Mouse (Mus musculus) intestine, embryonic 15.5 days (tissue): ENCODE results near the gene Ercc6. TPM values are rescaled to one million over a fixed set of nuclear protein-coding genes. Genes with fewer than 3 reads are reported as not detected.

Experiments
- ATAC-seq: fragments of 200-750 bp; cut with Nextera tagmentation; 2 replicates; pipeline ENCODE4 v1.8.0; 2017; ENCODE audit warnings: moderate TSS enrichment, moderate library complexity
- H3K27ac ChIP-seq: fragments of 300-500 bp; sonication (generic); 2 replicates; pipeline ENCODE4 v1.5.1; 2015; ENCODE audit warnings: mild to moderate bottlenecking, inconsistent platforms
- H3K27me3 ChIP-seq: fragments of 300-500 bp; sonication (generic); replicated peaks from 2 replicates; pipeline ENCODE4 v1.6.1; 2015; ENCODE audit warnings: inconsistent platforms
- H3K36me3 ChIP-seq: fragments of 300-500 bp; sonication (generic); 2 replicates; pipeline ENCODE4 v1.6.1; 2015; ENCODE audit warnings: inconsistent platforms
- H3K4me1 ChIP-seq: fragments of 300-500 bp; sonication (generic); replicated peaks from 2 replicates; pipeline ENCODE4 v1.6.1; 2015; ENCODE audit warnings: inconsistent platforms
- H3K4me2 ChIP-seq: fragments of 300-500 bp; sonication (generic); replicated peaks from 2 replicates; pipeline ENCODE4 v1.6.1; 2015; ENCODE audit warnings: mild to moderate bottlenecking, inconsistent platforms
- H3K4me3 ChIP-seq: fragments of 300-500 bp; sonication (generic); replicated peaks from 2 replicates; pipeline ENCODE4 v1.5.1; 2015; ENCODE audit warnings: inconsistent platforms
- H3K9ac ChIP-seq: fragments of 300-500 bp; sonication (generic); 2 replicates; pipeline ENCODE4 v1.6.1; 2015; ENCODE audit warnings: inconsistent platforms
- H3K9me3 ChIP-seq: fragments of 300-500 bp; sonication (generic); 2 replicates; pipeline ENCODE4 v1.6.1; 2016; ENCODE audit warnings: inconsistent platforms
- WGBS: fragments of 180-500 bp; shearing (Covaris S2); methylation state at CpG from one replicate; pipeline ENCODE4 v1.1.7; 2015; 5-methylcytosine and 5-hydroxymethylcytosine counted together
- polyA plus RNA-seq: library from polyadenylated mRNA; unstranded; fragments of >200 nt; fragmentation: Nextera tagmentation; extraction: Ambion mirVana; gene quantifications from 2 replicates; pipeline ENCODE4 v1.2.1, GENCODE M21; 2015

Ercc6 gene
- polyA plus RNA-seq, 1 experiment from 2014 or later, result 16.5 TPM

DNA sequence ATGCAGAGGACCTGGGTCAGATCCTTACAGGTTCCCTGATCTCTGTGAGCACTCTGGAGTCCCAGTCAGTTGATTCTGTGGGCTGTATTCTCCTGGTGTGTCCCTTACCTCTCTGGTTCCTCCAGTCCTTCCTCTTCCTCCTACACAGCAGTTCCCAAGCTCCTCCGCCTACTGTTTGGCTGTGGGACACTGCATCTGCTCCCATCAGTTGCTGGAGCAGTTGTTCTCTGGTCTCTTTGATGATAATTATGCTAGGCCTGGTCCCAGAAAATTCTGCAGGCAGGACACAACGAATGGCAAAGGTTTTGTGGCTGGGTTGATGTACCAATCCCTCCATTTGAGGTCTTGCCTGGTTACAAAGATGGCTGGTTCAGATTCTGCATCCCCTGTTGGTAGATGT is 12.0 kb upstream of the Ercc6 start:
- Histone ChIP-seq H3K27me3 (no peaks in the 10 kb centered on the region), H3K9ac (no peak overlapping the region), H3K4me3 (no peak overlapping the region), H3K4me2 (no peak overlapping the region), H3K36me3 (no peaks in the 10 kb centered on the region), H3K4me1 (no peaks in the 10 kb centered on the region), H3K9me3 (no peaks in the 10 kb centered on the region), H3K27ac (no peak overlapping the region)
- WGBS, result 71% methylated on average over 2 of the region's 2 CpGs
- ATAC-seq, result no peak

DNA sequence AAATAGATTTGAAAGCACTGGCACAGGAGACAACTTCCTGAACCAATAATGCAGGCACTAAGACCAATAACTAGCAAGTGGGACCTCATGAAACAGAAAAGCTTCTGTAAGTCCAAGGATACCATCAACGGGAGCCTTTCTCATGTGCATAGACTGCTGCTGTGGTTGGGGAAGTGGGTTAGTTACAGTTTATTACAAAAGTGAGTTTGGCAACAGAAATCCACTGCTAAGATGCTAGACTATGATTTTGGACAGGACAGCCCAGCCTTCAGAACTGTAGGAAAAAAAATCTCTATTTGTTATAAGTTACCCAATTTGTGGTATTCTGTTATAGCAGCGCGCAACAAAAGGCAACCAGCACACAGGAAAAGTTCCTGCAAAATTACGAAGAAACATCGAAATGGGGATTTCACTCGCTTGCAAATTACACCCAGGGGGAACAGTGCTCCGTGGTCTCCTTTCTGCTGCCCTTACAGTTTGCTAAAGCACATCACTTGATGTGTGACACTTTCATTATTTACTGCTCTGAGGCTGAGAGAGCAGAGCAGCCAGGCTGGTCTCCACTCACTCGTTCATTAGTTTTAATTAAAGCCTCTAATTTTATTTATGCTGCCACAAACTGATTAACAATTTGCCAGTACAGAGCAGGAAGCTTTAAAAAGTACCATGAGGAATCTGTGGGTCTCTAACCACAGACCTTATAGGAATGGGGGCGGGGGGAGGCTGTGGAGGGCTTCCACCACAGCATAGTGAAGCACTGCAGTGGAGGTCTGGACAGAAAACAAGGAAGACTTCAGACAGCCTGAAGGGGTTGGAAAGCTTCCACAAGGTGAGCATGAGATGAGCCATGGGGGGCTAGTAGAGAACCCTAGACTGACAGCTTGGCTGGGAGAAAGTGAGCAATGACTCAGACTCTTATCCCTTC is 10.3 kb upstream of the Ercc6 start:
- H3K27me3 ChIP-seq, result no peaks in the 10 kb centered on the region
- no peak overlapping the region for H3K4me2 ChIP-seq
- H3K36me3 ChIP-seq, result no peaks in the 10 kb centered on the region
- H3K9ac ChIP-seq, result no peak overlapping the region
- H3K9me3 ChIP-seq, result no peaks in the 10 kb centered on the region
- WGBS, result 71% methylated on average over 9 of the region's 9 CpGs
- H3K4me1 ChIP-seq, result no peaks in the 10 kb centered on the region
- H3K27ac ChIP-seq, result no peak overlapping the region
- no peak for ATAC-seq
- no peak overlapping the region for H3K4me3 ChIP-seq

DNA sequence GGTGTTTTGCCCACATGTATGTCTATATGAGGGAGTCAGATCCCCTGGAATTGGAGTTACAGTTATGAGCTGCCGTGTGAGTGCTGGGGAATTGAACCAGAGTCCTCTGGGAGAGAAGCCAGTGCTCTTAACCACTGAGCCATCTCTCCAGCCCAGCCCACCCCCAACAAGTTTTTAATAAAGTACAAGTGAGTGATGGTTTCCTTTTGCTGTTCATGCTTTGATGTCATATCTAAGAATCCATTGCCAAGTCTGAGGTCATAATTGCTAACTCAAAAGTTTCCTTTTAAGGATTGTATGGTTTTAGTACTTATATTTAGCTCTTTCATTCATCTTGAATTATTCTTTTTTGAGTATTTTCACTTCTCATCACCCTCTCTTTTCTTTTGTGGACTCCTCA is 9.4 kb upstream of the Ercc6 start:
- Histone ChIP-seq H3K9me3 (no peaks in the 10 kb centered on the region), H3K4me2 (no peak overlapping the region), H3K36me3 (no peaks in the 10 kb centered on the region), H3K9ac (no peak overlapping the region), H3K4me3 (no peak overlapping the region), H3K27ac (no peak overlapping the region), H3K27me3 (no peaks in the 10 kb centered on the region), H3K4me1 (no peaks in the 10 kb centered on the region)
- ATAC-seq, result no peak
- WGBS, result 73% methylated on average over 1 of the region's 1 CpGs

DNA sequence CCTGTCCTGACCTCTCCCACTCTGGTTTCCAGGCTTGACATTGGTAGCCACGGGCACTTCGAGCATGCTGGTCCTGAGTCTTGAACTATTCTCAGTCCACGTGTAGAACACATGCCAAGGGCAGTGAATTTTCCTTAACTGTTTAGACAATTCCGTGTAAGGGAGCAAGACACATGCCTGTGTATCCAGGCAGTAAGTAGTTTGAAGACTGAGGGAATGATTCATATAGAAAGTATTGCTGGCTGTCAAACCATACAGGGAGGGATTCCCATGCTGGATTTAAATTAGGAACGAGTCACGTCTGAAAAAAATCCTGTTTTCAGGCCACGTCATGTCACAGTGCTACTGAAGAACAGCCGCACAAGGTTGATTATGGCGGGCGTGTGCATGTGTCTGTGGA is 7.0 kb upstream of the Ercc6 start:
- Histone ChIP-seq H3K36me3 (no peaks in the 10 kb centered on the region), H3K9me3 (no peaks in the 10 kb centered on the region), H3K9ac (no peak overlapping the region), H3K4me2 (no peak overlapping the region), H3K27ac (no peak overlapping the region), H3K4me3 (no peak overlapping the region), H3K4me1 (no peaks in the 10 kb centered on the region), H3K27me3 (no peaks in the 10 kb centered on the region)
- WGBS, result 85% methylated on average over 10 of the region's 10 CpGs
- ATAC-seq, result no peak

DNA sequence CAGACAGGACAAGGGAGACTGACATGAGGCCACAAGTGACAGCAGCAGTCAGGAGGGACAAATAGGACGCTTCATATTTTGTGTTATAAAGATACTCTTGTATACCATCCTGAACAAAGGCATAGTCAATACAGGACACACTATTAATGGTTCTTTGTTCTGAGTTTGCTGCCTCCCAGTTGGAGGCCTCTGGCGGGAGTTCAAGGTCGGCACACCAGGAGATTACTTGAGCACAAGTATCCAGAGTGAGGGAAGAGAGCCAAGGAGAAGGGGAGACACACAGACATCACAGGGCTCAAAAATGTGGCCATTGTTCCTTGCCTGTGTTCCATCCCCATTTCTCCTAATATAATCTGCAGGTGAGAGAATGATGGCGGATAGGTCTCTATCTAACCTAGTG is 6.1 kb upstream of the Ercc6 start:
- Histone ChIP-seq H3K9me3 (no peaks in the 10 kb centered on the region), H3K27me3 (no peaks in the 10 kb centered on the region), H3K9ac (no peak overlapping the region), H3K27ac (no peak overlapping the region), H3K4me2 (no peak overlapping the region), H3K4me1 (no peaks in the 10 kb centered on the region), H3K4me3 (no peak overlapping the region), H3K36me3 (no peaks in the 10 kb centered on the region)
- ATAC-seq, result no peak
- WGBS, result 78% methylated on average over 4 of the region's 4 CpGs

DNA sequence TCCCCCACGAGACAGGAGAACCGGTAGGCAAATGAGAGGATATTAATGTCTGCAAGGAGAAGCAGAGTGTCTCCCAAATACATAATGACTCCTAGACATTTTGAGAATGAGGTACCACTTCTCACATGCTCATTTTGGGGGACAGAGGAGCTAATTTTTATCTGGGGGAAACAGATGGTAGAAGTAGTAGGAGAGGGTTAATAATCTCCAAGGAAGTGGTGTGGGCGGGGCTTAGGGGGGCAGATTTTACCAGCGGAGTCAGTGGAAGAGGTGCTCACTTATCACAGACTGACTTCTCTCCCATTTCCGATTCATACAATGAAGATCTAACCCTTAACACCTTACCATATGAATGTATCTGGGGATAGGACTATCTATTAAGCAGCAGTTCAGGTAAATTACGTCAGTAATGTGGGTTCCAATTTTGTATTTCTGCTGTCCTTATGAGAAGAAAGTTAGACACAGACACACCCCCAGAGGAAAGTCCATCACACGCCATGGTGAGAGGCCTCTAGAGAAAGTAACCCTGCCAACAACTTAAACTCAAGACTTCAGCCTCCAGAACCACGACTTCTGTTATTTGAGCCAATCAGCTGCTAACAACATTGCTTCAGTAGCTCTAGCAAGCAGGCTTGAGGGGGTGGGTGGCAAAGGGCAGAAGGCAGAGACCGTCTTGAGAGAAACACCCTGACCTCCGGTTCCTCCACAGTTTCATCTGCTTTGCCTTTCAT is 5.1 kb upstream of the Ercc6 start:
- Histone ChIP-seq H3K36me3 (no peaks in the 10 kb centered on the region), H3K4me2 (no peak overlapping the region), H3K27me3 (no peaks in the 10 kb centered on the region), H3K9ac (no peak overlapping the region), H3K4me1 (0 out of 2 replicates have a peak, but pooled peaks cover 2% of the 10 kb centered on the region), H3K9me3 (no peaks in the 10 kb centered on the region), H3K27ac (no peak overlapping the region), H3K4me3 (no peak overlapping the region)
- ATAC-seq, result 0 out of 2 replicates have a peak, but pooled peaks have one; percentile 15
- WGBS, result 51% methylated on average over 10 of the region's 10 CpGs

DNA sequence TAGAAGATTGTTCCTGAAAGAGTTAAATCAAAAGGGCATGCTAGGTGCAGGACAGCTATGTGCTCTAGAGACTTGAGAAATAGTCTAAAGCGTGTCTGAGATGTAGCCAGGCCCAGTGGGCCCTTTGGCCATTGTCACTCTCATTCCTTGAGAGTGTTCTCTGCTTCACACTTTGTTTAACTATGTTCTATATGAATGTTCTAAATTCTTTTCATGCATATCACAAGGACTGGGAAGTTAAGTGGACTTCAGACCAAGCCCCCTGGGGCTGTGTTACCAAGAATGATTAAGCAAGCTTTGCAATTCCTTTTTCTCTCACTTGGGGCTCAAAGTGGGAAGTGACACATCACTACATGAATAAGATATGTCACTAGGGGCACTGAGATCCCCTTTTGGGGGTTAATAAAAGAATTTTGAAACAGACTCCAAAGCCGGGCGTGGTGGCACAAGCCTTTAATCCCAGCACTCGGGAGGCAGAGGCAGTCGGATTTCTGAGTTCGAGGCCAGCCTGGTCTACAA is 3.8 kb upstream of the Ercc6 start:
- no peak for ATAC-seq
- Histone ChIP-seq H3K27me3 (no peaks in the 10 kb centered on the region), H3K4me1 (0 out of 2 replicates have a peak, but pooled peaks cover 5% of the 10 kb centered on the region), H3K4me2 (no peak overlapping the region), H3K4me3 (no peak overlapping the region), H3K36me3 (no peaks in the 10 kb centered on the region), H3K9me3 (no peaks in the 10 kb centered on the region), H3K27ac (no peak overlapping the region), H3K9ac (no peak overlapping the region)
- 83% methylated on average over 6 of the region's 6 CpGs for WGBS

DNA sequence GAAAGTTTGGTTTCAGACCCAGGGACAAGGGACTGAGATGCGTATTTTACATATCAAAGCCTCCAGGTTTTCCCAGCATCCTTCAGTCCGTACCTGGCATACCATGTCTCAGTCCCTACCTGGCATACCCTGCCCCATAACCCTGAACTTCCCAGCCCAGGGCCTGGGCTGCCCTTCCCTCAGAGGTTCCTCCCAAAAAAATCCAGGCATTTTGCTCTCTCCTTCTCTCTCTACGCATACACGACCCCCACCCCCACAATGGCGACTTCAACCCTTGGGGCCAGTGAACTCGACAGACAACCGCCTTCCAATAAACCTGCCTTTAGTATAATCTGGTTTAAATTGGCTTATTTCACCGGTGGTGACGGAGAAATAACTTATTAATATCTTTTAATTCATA is 409 bp upstream of the Ercc6 start:
- H3K4me3 ChIP-seq, result peak overlapping the region; percentile 78
- no peaks in the 10 kb centered on the region for H3K27me3 ChIP-seq
- no peak overlapping the region for H3K27ac ChIP-seq
- H3K36me3 ChIP-seq, result peaks cover 8% of the 10 kb centered on the region
- H3K9ac ChIP-seq, result no peak overlapping the region
- WGBS, result 43% methylated on average over 9 of the region's 9 CpGs
- H3K9me3 ChIP-seq, result no peaks in the 10 kb centered on the region
- H3K4me1 ChIP-seq, result peaks cover 11% of the 10 kb centered on the region; the same call in 1 of the 2 replicates
- peak overlapping the region; percentile 63 for H3K4me2 ChIP-seq
- peak; percentile 31 for ATAC-seq

DNA sequence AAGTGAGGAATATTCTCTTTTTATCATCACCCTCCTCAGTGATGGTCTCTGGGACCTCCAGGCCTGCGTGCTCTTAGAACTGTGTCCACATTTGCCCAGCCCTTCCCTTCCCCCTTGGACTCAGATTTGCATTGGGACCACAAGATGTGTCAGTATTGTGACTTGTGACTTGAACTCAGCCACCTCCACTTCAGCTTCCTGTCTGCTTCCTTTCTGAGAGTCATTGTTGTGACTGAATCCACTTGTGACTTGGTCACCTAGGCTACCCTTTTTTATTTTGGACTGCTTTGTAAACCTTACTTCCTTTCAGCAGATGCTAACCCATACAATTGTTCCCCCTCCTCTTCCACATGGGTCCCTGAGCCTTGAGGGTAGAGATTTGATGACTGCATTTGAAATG is 2.8 kb downstream of the Ercc6 start:
- Histone ChIP-seq H3K27me3 (no peaks in the 10 kb centered on the region), H3K4me1 (peaks cover 11% of the 10 kb centered on the region; the same call in 1 of the 2 replicates), H3K9ac (no peak overlapping the region), H3K4me3 (no peak overlapping the region), H3K9me3 (no peaks in the 10 kb centered on the region), H3K36me3 (peaks cover 23% of the 10 kb centered on the region), H3K4me2 (no peak overlapping the region), H3K27ac (no peak overlapping the region)
- WGBS, result 82% methylated on average over 1 of the region's 1 CpGs
- no peak for ATAC-seq

DNA sequence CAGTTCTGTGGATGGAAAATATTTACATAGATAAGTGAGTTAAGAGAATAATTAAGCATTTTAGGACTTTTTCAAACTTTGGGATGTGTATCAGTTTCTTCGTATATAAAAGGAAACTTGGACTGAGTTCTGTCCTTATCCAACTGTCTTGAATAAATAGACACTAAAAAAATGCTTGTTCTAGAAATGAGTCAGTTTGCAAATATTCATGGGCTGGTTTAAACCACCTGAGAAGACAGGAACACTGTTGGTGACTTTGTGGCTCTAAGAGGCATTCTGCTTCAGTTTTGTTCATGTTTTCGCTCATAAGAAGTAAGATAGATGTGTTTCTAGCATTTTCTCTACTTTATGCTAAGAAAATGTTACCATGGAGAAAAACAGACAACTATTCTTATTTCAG is 5.2 kb downstream of the Ercc6 start:
- Histone ChIP-seq H3K36me3 (peaks cover 26% of the 10 kb centered on the region), H3K4me2 (no peak overlapping the region)
- 93% methylated on average over 2 of the region's 2 CpGs for WGBS

DNA sequence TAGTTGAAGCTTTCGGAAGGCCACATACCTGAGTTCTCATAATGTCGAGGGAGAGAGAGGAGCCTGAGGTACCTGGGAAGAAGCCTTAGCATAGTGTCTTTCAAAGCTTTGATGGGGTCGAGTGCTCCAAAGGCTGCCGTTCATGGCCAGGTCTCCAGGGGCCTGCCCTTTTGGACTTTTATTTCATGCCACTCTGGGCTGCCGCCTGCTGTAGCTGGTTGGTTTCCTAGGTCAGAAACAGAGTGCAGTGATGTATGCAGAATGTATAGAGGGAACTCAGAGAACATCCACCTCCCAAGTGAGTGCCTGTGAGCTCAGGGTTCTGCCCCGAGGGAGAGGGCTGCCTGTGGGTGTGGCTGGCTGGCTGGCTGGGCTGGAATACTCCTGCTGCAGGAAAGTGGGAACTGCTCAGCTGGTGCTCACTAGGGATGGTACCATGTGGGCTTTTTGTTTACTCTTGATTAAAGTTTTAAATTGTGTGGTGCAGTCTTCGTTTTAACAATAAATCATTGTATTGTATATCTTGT is 7.1 kb downstream of the Ercc6 start:
- no peaks in the 10 kb centered on the region for H3K27me3 ChIP-seq
- no peaks in the 10 kb centered on the region for H3K4me1 ChIP-seq
- H3K36me3 ChIP-seq, result peaks cover 26% of the 10 kb centered on the region
- 71% methylated on average over 7 of the region's 7 CpGs for WGBS
- no peak for ATAC-seq
- no peaks in the 10 kb centered on the region for H3K9me3 ChIP-seq
- H3K4me2 ChIP-seq, result no peak overlapping the region
- H3K9ac ChIP-seq, result no peak overlapping the region
- H3K27ac ChIP-seq, result no peak overlapping the region
- H3K4me3 ChIP-seq, result no peak overlapping the region

More for the DNA sequence above, 5.2 kb downstream of the Ercc6 start:
- Histone ChIP-seq H3K9me3 (no peaks in the 10 kb centered on the region), H3K4me3 (no peak overlapping the region), H3K4me1 (peaks cover 9% of the 10 kb centered on the region; the same call in 1 of the 2 replicates), H3K27me3 (no peaks in the 10 kb centered on the region), H3K27ac (no peak overlapping the region), H3K9ac (no peak overlapping the region)
- ATAC-seq, result no peak

DNA sequence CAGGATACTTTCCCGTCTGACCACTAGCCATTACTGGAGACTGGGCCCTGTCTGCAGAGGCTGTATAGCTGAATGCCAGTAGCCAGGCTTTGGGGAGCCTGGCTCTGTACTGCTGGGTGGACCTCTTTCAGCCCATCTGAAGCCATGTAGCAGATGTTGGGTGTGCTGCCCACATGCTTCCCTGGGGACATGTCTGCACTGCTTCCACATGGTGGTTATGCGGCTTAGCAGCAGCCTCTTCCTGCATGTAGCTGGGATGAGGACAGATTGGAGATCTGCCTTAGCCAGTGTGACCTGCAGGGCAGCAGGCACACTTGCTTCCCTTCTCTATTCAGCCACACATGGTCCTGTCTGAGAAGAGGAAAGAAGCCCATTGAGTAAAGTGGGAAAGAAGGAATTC is 9.0 kb downstream of the Ercc6 start:
- no peak overlapping the region for H3K9ac ChIP-seq
- H3K9me3 ChIP-seq, result no peaks in the 10 kb centered on the region
- 89% methylated on average over 2 of the region's 2 CpGs for WGBS
- no peaks in the 10 kb centered on the region for H3K4me1 ChIP-seq
- no peak overlapping the region for H3K27ac ChIP-seq
- no peaks in the 10 kb centered on the region for H3K27me3 ChIP-seq
- no peak overlapping the region for H3K4me2 ChIP-seq
- no peak for ATAC-seq
- H3K4me3 ChIP-seq, result no peak overlapping the region
- H3K36me3 ChIP-seq, result peaks cover 25% of the 10 kb centered on the region
